Mouse (Mus musculus) kidney, postnatal 14 days (tissue): ENCODE data around the gene Plce1.
A peak's percentile ranks its signal among the peaks of the same experiment; 100 is the strongest.
"Not testable (repeated sequence)": the region's sequence is repeated elsewhere in the genome, so short reads cannot be mapped to it uniquely, and the experiment has no call there.

Experiments used
- DNase-seq: peaks from one replicate; pipeline ENCODE4 v3.0.0; 2022; ENCODE audit warnings: mixed read lengths

Gene Plce1

GRCm38 (mm10) chr19:38642515-38642914 lies 161.6 kb downstream of the Plce1 start:
- not testable (repeated sequence) for DNase-seq

GRCm38 (mm10) chr19:38644871-38645595 lies 164.1 kb downstream of the Plce1 start:
- peak; percentile 15 for DNase-seq

- no peak for DNase-seq
These were observed 177.1 kb downstream of the Plce1 start for GRCm38 (mm10) chr19:38657980-38658379.

GRCm38 (mm10) chr19:38665398-38665797 lies 184.5 kb downstream of the Plce1 start:
- DNase-seq: no peak

- DNase-seq: no peak
These were observed 191.2 kb downstream of the Plce1 start for GRCm38 (mm10) chr19:38672015-38672600.

GRCm38 (mm10) chr19:38673936-38674335 lies 193.0 kb downstream of the Plce1 start:
- DNase-seq: no peak

- DNase-seq: no peak
These were observed 197.7 kb downstream of the Plce1 start for GRCm38 (mm10) chr19:38678655-38679054.

- no peak for DNase-seq
These were observed 198.6 kb downstream of the Plce1 start for GRCm38 (mm10) chr19:38679520-38679919.

GRCm38 (mm10) chr19:38687326-38687725 lies 206.4 kb downstream of the Plce1 start:
- DNase-seq: peak; percentile 61

- no peak for DNase-seq
These were observed 208.0 kb downstream of the Plce1 start for GRCm38 (mm10) chr19:38688741-38689507.

GRCm38 (mm10) chr19:38690276-38690675 lies 209.4 kb downstream of the Plce1 start:
- no peak for DNase-seq

- no peak for DNase-seq
These were observed 210.6 kb downstream of the Plce1 start for GRCm38 (mm10) chr19:38691533-38691932.

- no peak for DNase-seq
These were observed 212.4 kb downstream of the Plce1 start for GRCm38 (mm10) chr19:38693331-38693730.

GRCm38 (mm10) chr19:38693769-38694168 lies 212.9 kb downstream of the Plce1 start:
- DNase-seq: no peak

GRCm38 (mm10) chr19:38701776-38702175 lies 220.9 kb downstream of the Plce1 start:
- DNase-seq: no peak

GRCm38 (mm10) chr19:38704742-38705141 lies 223.8 kb downstream of the Plce1 start:
- DNase-seq: no peak

- no peak for DNase-seq
These were observed 224.3 kb downstream of the Plce1 start for GRCm38 (mm10) chr19:38705244-38705643.

- DNase-seq: no peak
These were observed 225.5 kb downstream of the Plce1 start for GRCm38 (mm10) chr19:38706449-38706848.

- DNase-seq: peak; percentile 24
These were observed 228.5 kb downstream of the Plce1 start for GRCm38 (mm10) chr19:38709376-38709775.

GRCm38 (mm10) chr19:38721808-38722207 lies 240.9 kb downstream of the Plce1 start:
- no peak for DNase-seq

- DNase-seq: no peak
These were observed 242.1 kb downstream of the Plce1 start for GRCm38 (mm10) chr19:38722982-38723381.

- no peak for DNase-seq
These were observed 243.1 kb downstream of the Plce1 start for GRCm38 (mm10) chr19:38723969-38724368.

GRCm38 (mm10) chr19:38728842-38729241 lies 247.9 kb downstream of the Plce1 start:
- no peak for DNase-seq

- no peak for DNase-seq
These were observed 248.4 kb downstream of the Plce1 start for GRCm38 (mm10) chr19:38729264-38729663.
